Mouse (Mus musculus): ENCODE results near the gene Gm14698.
A peak's percentile ranks its signal among the peaks of the same experiment; 100 is the strongest.

The Gm14698 gene

GRCm38 (mm10) chrX:68821059-68821458 is at the start of gene Gm14698:
Gene Gm14698, plus strand, starts transcription at chrX:68821093.
- DNase-seq (ENCODE audit: low read depth, low spot score): peak; percentile 3

- DNase-seq (ENCODE audit: low read depth, low spot score): peak; percentile 85
These were observed 444 bp upstream of the Gm14698 start for GRCm38 (mm10) chrX:68820449-68820848.

GRCm38 (mm10) chrX:68839548-68840444 is 18.9 kb downstream of the Gm14698 start:
- peak; percentile 19 for DNase-seq (ENCODE audit: low read depth, low spot score)

GRCm38 (mm10) chrX:68865145-68865544 is 44.3 kb downstream of the Gm14698 start:
- DNase-seq (ENCODE audit: low read depth, low spot score): no peak

Data from R1 (cell line).